Mouse (Mus musculus) cortical plate, adult 2 months (tissue): ENCODE measurements at regions not wholly inside any gene's neighbourhood (a gene's known extent, or its start where the extent isn't known, plus 50 kb on each side); places are given as distances from the start of the nearest gene placed in this dataset.

Experiments
- CTCF ChIP-seq: fragments of 200-500 bp; IDR thresholded peaks from 2 replicates; pipeline ENCODE4 v1.5.1; 2011; ENCODE audit warnings: mild to moderate bottlenecking, control low read depth, low read length; ENCODE audit not compliant: insufficient read depth; ENCODE audit errors: extremely low read depth
- POLR2A ChIP-seq: fragments of 200-500 bp; IDR thresholded peaks from 2 replicates; pipeline ENCODE4 v1.6.1; 2011; ENCODE audit warnings: mild to moderate bottlenecking, low read length, control low read depth; ENCODE audit not compliant: insufficient read depth; ENCODE audit errors: extremely low read depth

GRCm38 (mm10) chr16:24154816-24155357, 166.2 kb upstream of the Bcl6 start:
- TF ChIP-seq CTCF (no peak), POLR2A (no peak)
